Mouse (Mus musculus) hindbrain, embryonic 13.5 days (tissue): ENCODE data around the gene Gpn3. TPM values are rescaled to one million over a fixed set of nuclear protein-coding genes. Genes with fewer than 3 reads are reported as not detected.
"Not testable (repeated sequence)": the region's sequence is repeated elsewhere in the genome, so short reads cannot be mapped to it uniquely, and the experiment has no call there.

ENCODE experiments used
- ATAC-seq: fragments of 200-750 bp; cut with Nextera tagmentation; 2 replicates; pipeline ENCODE4 v1.8.0; 2017; ENCODE audit warnings: moderate TSS enrichment; ENCODE audit not compliant: low FRiP score
- H3K27ac ChIP-seq: fragments of 300-500 bp; sonication (generic); 2 replicates; pipeline ENCODE4 v1.5.1; 2015; ENCODE audit warnings: inconsistent platforms, mild to moderate bottlenecking, moderate library complexity
- H3K27me3 ChIP-seq: fragments of 300-500 bp; sonication (generic); 2 replicates; pipeline ENCODE4 v1.6.1; 2015; ENCODE audit warnings: mild to moderate bottlenecking, inconsistent platforms
- H3K36me3 ChIP-seq: fragments of 300-500 bp; sonication (generic); 2 replicates; pipeline ENCODE4 v1.6.1; 2015; ENCODE audit warnings: mild to moderate bottlenecking, inconsistent platforms
- H3K4me1 ChIP-seq: fragments of 300-500 bp; sonication (generic); replicated peaks from 2 replicates; pipeline ENCODE4 v1.6.1; 2015; ENCODE audit warnings: inconsistent platforms
- H3K4me2 ChIP-seq: fragments of 300-500 bp; sonication (generic); 2 replicates; pipeline ENCODE4 v1.6.1; 2015; ENCODE audit warnings: inconsistent platforms, mild to moderate bottlenecking, moderate library complexity
- H3K4me3 ChIP-seq: fragments of 300-500 bp; sonication (generic); 2 replicates; pipeline ENCODE4 v1.5.1; 2015; ENCODE audit warnings: mild to moderate bottlenecking, inconsistent platforms
- H3K9ac ChIP-seq: fragments of 300-500 bp; sonication (generic); 2 replicates; pipeline ENCODE4 v1.6.1; 2015; ENCODE audit warnings: mild to moderate bottlenecking, inconsistent platforms
- H3K9me3 ChIP-seq: fragments of 300-500 bp; sonication (generic); 2 replicates; pipeline ENCODE4 v1.6.1; 2016; ENCODE audit warnings: inconsistent platforms
- WGBS: fragments of 180-500 bp; shearing (Covaris S2); methylation state at CpG from one replicate; pipeline ENCODE4 v1.1.7; 2015; 5-methylcytosine and 5-hydroxymethylcytosine counted together
- polyA plus RNA-seq: library from polyadenylated mRNA; unstranded; fragments of >200 nt; fragmentation: Nextera tagmentation; extraction: Ambion mirVana; gene quantifications from 2 replicates; pipeline ENCODE4 v1.2.1, GENCODE M21; 2015

The Gpn3 gene
- polyA plus RNA-seq, 1 experiment from 2014 or later = 48.3 TPM

DNA sequence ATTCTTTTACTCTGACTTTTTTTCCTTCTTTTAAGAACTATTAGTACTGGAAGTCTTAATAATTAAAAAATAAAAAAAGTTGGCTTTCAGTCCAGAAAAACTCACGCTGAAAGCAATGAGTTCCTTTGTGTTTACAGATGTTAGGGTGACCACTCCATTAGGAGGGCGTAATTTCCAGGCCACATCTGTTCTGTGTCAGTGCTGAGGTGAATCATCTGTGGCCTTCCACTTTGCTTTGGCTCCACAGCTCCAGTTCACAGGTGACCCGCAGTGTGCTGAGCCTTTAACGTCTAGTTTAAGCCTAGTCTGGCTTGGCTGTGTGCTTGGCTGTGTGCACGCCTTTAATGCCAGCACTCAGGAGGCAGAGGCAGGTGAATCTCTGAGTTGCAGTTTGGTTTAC lies 40.2 kb downstream of the Gpn3 start:
- ATAC-seq = no peak
- Histone ChIP-seq H3K36me3 (peaks cover 17% of the 10 kb centered on the region), H3K9me3 (no peaks in the 10 kb centered on the region), H3K4me1 (no peaks in the 10 kb centered on the region), H3K4me2 (no peak overlapping the region), H3K9ac (no peak overlapping the region), H3K27ac (no peak overlapping the region), H3K27me3 (no peaks in the 10 kb centered on the region), H3K4me3 (no peak overlapping the region)
- 87% methylated on average over 5 of the region's 5 CpGs for WGBS

GRCm38 (mm10) chr5:122412826-122413225 lies 41.1 kb downstream of the Gpn3 start:
- no peak overlapping the region for H3K9ac ChIP-seq
- no peaks in the 10 kb centered on the region for H3K27me3 ChIP-seq
- H3K9me3 ChIP-seq = no peaks in the 10 kb centered on the region
- WGBS = 69% methylated on average over 6 of the region's 6 CpGs
- H3K27ac ChIP-seq = no peak overlapping the region
- no peak for ATAC-seq
- no peak overlapping the region for H3K4me3 ChIP-seq
- no peak overlapping the region for H3K4me2 ChIP-seq
- no peaks in the 10 kb centered on the region for H3K4me1 ChIP-seq
- H3K36me3 ChIP-seq = peaks cover 8% of the 10 kb centered on the region

- Histone ChIP-seq H3K9me3 (no peaks in the 10 kb centered on the region), H3K4me2 (no peak overlapping the region), H3K4me3 (no peak overlapping the region), H3K9ac (no peak overlapping the region), H3K27me3 (no peaks in the 10 kb centered on the region), H3K27ac (no peak overlapping the region), H3K36me3 (peaks cover 8% of the 10 kb centered on the region), H3K4me1 (no peaks in the 10 kb centered on the region)
- 95% methylated on average over 5 of the region's 5 CpGs for WGBS
- no peak for ATAC-seq
These were observed 42.7 kb downstream of the Gpn3 start for GRCm38 (mm10) chr5:122414351-122414750.

- Histone ChIP-seq H3K4me1 (no peaks in the 10 kb centered on the region), H3K27ac (no peak overlapping the region), H3K9ac (no peak overlapping the region), H3K4me2 (no peak overlapping the region), H3K27me3 (no peaks in the 10 kb centered on the region), H3K4me3 (no peak overlapping the region), H3K36me3 (no peaks in the 10 kb centered on the region), H3K9me3 (no peaks in the 10 kb centered on the region)
- no peak for ATAC-seq
- 88% methylated on average over 12 of the region's 12 CpGs for WGBS
These were observed 43.8 kb downstream of the Gpn3 start for GRCm38 (mm10) chr5:122415465-122415864.

- not testable (repeated sequence) for H3K4me3 ChIP-seq, H3K4me2 ChIP-seq, H3K9ac ChIP-seq, H3K36me3 ChIP-seq, ATAC-seq, H3K27me3 ChIP-seq, H3K9me3 ChIP-seq, H3K27ac ChIP-seq
- peaks cover 21% of the 10 kb centered on the region for H3K4me1 ChIP-seq
- 68% methylated on average over 4 of the region's 4 CpGs for WGBS
These were observed 49.0 kb downstream of the Gpn3 start for GRCm38 (mm10) chr5:122420676-122421075.

DNA sequence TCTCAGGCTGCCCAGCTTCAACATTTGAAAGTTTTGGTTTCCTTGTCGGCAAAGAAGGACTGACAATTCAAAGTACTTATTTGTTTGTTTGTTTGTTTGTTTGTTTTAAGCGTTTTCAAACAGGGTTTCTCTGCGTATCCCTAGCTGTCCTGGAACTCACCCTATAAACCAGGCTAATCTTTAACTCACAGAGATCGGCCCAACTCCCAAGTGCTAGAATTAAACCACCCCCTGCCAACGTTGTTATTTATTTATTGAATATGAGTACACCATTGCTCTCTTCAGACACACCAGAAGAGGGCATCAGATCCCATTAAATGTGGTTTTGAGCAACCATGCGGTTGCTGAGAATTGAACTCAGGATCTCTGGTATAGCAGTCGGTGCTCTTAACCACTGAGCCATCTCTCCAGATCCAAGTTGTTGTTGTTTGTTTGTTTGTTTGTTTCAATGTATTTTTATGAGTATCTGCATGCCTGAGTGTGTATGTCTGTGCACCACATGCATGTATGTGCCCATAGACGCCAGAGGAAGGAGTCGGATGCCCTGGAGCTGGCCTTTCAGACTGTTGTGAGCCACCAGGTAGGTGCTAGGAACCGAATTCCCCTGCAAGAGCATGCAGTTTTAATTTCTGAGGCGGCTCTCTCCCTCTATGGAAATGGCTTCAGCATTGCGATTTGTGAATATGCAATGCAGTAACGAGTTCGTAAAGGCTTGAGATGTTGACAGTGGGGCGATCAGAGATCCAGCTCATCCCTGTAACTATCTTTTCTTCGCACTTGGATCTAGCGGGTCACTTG lies 49.8 kb downstream of the Gpn3 start, which contains the start of gene Anapc7:
Gene Anapc7, plus strand, starts transcription at position 423 of the 798 bp plus-strand sequence.
- H3K9me3 ChIP-seq = no peaks in the 10 kb centered on the region
- peak within 1 kb of the TSS; percentile 96 for H3K9ac ChIP-seq
- no peaks in the 10 kb centered on the region for H3K27me3 ChIP-seq
- H3K36me3 ChIP-seq = no peaks in the 10 kb centered on the region
- WGBS = 21% methylated on average over 17 of the region's 17 CpGs
- H3K27ac ChIP-seq = peak within 1 kb of the TSS; percentile 94
- peaks cover 21% of the 10 kb centered on the region for H3K4me1 ChIP-seq
- H3K4me2 ChIP-seq = peak within 1 kb of the TSS; percentile 95
- peak; percentile 52; the same call in 1 of the 2 replicates for ATAC-seq
- H3K4me3 ChIP-seq = peak within 1 kb of the TSS; percentile 97

- ATAC-seq = peak; percentile 91
- Histone ChIP-seq H3K4me2 (peak overlapping the region; percentile 95), H3K9ac (peak overlapping the region; percentile 96), H3K9me3 (no peaks in the 10 kb centered on the region), H3K4me3 (peak overlapping the region; percentile 97), H3K4me1 (peaks cover 21% of the 10 kb centered on the region), H3K36me3 (no peaks in the 10 kb centered on the region), H3K27ac (peak overlapping the region; percentile 94), H3K27me3 (no peaks in the 10 kb centered on the region)
- under 1% methylated on average over 72 of the region's 73 CpGs for WGBS
These were observed 50.6 kb downstream of the Gpn3 start for GRCm38 (mm10) chr5:122422071-122422964.

DNA sequence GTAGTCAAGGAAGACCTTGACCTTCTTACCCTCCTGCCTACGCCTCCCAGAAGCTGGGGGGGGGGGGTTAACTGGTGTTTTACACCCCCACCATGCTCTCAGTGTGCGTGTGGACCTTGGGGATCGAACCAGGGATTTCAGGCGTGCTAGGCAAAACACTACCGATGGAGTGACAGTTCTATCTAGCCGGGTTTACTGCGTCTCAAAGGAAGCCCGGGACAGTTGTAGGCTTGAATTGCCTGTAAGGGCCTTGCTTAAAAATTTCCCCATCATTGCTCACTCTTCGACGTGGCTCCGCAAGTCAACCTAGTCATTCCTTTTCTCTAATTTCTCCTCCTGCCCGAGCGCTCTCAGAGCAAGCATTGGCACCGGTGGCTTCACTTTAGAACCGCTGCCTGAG lies 51.4 kb downstream of the Gpn3 start:
- Histone ChIP-seq H3K4me2 (peak overlapping the region; percentile 95), H3K4me1 (peaks cover 21% of the 10 kb centered on the region), H3K27me3 (no peaks in the 10 kb centered on the region), H3K36me3 (peaks cover 3% of the 10 kb centered on the region), H3K9me3 (no peaks in the 10 kb centered on the region), H3K9ac (peak overlapping the region; percentile 96), H3K4me3 (peak overlapping the region; percentile 97), H3K27ac (peak overlapping the region; percentile 94; the same call in 1 of the 2 replicates)
- 35% methylated on average over 15 of the region's 15 CpGs for WGBS
- no peak; the same call in 1 of the 2 replicates for ATAC-seq

- no peak overlapping the region for H3K27ac ChIP-seq
- H3K9ac ChIP-seq = no peak overlapping the region
- no peak overlapping the region for H3K4me2 ChIP-seq
- WGBS = 89% methylated on average over 2 of the region's 2 CpGs
- H3K4me1 ChIP-seq = peaks cover 21% of the 10 kb centered on the region
- no peaks in the 10 kb centered on the region for H3K27me3 ChIP-seq
- H3K9me3 ChIP-seq = no peaks in the 10 kb centered on the region
- ATAC-seq = no peak
- H3K4me3 ChIP-seq = no peak overlapping the region
- H3K36me3 ChIP-seq = peaks cover 27% of the 10 kb centered on the region
These were observed 53.9 kb downstream of the Gpn3 start for GRCm38 (mm10) chr5:122425550-122425949.

DNA sequence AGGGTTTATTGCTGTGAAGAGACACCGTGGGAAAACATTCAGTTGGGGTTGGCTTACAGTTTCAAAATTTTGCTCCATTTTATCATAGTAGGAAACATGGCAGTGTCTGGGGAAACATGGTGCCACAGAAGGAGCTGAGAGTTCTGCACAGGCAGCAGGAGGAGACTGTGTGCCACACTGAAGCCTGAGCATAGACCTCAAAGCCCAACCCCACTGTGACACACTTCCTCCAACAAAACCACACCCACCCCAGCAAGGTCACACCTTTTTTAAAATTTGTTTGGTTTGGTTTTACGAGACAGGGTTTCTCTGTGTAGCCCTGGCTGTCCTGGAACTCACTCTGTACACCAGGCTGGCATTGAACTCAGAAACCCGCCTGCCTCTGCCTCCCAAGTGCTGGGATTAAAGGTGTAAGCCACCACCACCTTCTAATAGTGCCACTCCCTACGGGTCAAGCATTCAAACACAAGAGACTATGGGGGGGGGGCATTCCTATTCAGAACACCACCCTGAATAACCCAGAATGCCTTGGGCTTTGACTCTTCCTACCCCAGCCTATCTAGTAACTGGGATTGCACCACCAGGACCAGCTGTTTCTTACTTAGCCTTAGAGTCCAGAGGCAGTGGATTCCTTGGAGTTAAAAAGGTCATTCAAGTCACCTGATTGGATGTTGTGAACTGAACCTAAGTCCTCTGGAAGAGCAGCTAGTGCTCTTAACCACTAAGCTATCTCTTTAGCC lies 58.5 kb downstream of the Gpn3 start:
- Histone ChIP-seq H3K36me3 (peaks cover 72% of the 10 kb centered on the region), H3K27me3 (no peaks in the 10 kb centered on the region), H3K9ac (no peak overlapping the region), H3K9me3 (no peaks in the 10 kb centered on the region), H3K4me3 (no peak overlapping the region), H3K4me2 (no peak overlapping the region), H3K27ac (no peak overlapping the region), H3K4me1 (no peaks in the 10 kb centered on the region)
- WGBS = 90% methylated on average over 4 of the region's 4 CpGs
- ATAC-seq = no peak

DNA sequence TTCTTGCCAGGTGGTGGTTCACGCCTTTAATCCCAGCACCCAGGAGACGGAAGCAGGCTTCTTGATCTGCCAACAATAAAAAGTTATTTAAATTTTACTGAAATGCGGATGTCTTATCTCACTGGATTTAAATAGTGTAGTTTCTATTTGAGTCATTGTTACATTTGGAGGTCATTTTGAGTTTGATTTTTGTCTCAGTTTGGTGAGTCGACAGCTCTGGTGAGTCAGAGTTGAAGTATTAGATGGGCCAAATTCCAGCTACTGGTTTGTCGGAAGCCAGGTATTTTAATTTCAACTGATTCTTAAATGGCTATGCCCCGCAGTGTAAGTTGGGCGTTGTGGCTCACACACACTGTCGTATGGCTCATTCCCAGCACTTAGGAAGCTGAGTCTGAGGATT lies 59.5 kb downstream of the Gpn3 start:
- Histone ChIP-seq H3K36me3 (peaks cover 83% of the 10 kb centered on the region), H3K4me3 (no peak overlapping the region), H3K27ac (no peak overlapping the region), H3K27me3 (no peaks in the 10 kb centered on the region), H3K9me3 (no peaks in the 10 kb centered on the region), H3K9ac (no peak overlapping the region), H3K4me2 (no peak overlapping the region), H3K4me1 (no peaks in the 10 kb centered on the region)
- WGBS = 97% methylated on average over 8 of the region's 8 CpGs
- ATAC-seq = no peak
